Mouse (Mus musculus) v-Abl transformed pro-B cells (cell line): ENCODE measurements around the gene Colq.

Experiments used
- in situ Hi-C, 2 experiments: fragments of 400-800 bp; cut with MboI; formaldehyde crosslinking; loops; one replicate each; pipeline ENCODE4 v1.15.1; 2025; ENCODE audit not compliant: unreplicated experiment in 2 of 2

Gene Colq

DNA sequence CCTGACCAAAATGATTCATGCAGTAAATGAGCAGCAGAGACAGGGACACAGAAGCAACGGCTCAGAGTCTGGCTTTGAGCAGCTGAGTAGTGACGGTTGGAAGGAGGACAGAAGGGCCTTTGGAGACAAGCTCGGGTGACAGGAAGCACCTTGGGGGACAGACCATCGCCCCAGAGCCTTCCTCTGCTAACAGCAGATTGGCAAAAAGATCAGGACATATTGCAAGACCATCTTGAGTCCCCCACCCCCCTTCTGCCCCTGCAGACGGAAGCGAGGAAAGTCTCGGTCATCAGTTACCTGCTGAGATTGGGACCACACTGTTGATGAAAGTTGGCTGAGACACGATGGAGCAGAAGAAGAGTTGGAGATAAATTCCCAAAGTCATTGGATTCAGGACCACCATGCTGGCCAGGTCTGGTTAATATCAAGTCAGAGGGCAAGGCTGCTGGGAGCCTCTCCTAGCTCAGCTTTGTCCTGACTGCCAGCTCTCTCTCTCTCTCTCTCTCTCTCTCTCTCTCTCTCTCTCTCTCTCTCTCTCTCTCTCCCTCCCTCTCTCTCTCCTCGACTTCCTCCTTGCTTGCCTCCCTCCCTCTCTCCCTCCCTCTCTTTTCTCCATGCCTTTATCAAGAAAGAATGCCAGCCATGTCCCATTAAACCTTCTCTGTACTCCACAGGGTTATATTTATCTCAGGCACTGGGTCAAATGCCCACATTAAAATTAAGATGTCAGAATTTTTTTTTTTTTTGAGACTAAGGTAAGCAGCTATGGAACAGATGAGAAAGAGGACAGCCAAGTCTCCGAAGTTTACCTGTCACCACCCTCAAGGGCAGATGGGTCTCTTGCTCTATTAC, 14.1 kb downstream of the Colq start:
- in situ Hi-C loops = no loop called here

DNA sequence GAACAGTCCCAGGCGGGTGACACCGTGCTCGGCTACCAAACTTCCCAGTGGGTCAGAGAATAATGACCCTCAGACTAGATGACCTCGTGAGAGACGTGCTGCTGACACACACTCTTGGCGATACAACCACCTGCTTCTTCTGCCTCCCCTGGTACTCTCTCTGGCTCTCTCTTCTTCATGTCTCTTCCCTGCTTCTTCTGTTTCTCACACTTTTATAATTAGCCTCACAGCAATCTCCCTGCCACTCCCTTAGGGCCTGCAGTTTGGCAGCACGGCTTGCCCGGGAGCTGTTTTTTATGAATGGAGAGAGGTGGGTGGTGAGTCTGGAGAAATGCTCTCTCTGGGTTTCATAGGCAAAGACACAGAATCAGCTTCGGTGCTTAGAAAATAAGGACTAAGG, 15.3 kb downstream of the Colq start:
- in situ Hi-C loops = no loop called here

DNA sequence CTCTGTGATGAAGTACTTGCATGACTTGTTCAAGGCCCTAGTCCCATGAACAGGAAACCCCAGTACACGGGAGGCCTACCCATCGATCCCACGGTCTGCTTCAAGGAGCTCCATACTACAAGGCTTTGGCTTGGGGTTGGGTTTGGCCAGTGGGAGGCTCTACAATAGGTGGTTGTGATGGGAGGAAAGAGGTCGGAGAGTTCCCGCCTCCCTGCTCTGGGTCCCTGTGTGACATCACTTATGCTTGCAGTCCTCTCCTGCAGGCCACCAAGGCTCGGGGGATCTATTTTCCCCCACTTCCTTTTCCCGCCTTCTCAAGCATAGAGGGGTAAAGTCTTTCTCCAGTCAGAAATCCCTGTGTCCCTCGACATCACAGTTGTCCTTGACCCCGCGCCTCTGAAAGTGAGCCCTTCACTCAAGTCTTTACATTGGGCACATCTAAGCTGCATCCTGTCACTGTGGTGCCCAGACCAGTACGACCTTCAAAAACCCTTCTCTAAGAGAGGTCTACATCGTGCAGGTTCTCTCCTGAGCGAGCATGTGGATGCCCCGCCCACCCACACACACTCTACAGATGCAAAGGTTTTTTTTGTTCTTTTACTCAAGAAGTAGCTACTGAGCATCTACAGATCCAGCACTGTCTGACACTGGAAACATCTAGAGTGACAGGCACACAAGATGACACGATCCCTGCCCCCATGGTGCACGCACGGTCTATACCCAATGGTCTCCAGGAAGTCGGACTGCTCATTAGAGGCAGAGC, 16.1 kb downstream of the Colq start:
- in situ Hi-C loops = no loop called here

DNA sequence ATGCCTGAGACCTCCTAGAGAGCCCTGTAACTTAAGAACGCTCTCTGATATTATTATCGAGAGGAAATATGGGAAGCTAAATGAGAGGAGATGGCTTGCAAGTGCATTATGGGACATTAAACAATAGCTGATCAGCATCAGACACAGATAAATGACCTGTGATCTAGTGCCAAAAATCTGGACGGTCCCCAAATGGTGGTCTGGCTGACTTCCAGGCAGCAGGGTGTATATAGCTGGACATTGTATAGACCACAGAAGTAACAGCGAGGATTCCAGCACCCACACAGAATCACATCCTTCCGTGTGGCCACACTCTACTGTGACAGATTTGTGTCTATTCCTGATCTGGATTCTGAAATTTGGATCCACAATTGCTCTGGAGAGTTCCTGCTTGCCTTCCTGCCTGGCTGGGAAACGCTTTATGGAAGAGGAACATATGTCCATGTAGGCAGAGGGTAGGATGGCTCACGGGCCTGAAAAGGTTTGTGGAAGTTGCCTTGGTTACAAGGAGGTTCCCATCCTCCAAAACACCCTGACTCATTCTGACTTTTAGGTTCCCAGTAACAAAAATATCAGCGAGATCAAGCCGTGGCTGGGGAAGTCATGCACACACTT, 18.5 kb downstream of the Colq start:
- in situ Hi-C loops = no loop called here

- in situ Hi-C loops = no loop called here
Observed at GRCm38 (mm10) chr14:31571419-31571818, 19.7 kb downstream of the Colq start.

DNA sequence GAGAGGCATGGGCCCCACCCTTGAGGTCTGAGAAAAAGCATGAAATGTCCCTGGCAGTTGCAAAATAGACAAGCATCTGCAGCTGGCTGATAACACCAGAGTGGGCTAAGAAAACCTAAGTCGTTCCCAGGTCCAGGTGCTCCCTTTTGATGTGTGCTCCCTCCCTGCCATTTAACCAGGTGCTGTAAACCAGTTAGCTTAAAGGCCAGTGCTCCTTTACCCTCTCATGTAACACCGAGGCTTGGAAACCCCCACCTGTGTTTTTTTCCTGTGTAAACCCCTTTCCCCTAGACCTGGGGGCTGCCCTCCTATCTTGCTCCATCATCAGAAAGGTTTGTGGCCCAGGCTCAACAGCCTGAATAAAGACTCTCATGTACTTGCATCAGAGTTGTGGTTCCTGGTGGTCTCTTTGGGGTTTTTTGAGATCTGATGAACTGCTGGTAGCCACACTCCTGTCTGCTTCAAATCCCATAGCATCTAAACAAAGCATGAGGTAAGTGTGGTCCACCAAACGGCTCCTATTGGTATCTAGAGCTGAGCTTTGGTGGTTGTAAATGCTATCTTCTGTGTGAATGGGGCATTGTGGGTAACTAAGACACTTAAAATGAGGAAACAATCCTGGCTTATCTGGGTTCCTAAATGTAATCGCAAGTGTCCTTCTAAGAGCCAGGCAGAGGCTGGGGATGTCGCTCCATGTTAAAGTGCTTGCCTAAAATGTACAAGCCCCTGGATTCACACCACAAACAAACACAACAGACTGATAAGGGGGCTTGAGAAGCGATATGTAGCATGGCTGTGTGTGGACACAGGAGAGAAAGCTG, 20.8 kb downstream of the Colq start:
- in situ Hi-C loops = no loop called here

GRCm38 (mm10) chr14:31569151-31569631, 22.0 kb downstream of the Colq start:
- in situ Hi-C loops = no loop called here

DNA sequence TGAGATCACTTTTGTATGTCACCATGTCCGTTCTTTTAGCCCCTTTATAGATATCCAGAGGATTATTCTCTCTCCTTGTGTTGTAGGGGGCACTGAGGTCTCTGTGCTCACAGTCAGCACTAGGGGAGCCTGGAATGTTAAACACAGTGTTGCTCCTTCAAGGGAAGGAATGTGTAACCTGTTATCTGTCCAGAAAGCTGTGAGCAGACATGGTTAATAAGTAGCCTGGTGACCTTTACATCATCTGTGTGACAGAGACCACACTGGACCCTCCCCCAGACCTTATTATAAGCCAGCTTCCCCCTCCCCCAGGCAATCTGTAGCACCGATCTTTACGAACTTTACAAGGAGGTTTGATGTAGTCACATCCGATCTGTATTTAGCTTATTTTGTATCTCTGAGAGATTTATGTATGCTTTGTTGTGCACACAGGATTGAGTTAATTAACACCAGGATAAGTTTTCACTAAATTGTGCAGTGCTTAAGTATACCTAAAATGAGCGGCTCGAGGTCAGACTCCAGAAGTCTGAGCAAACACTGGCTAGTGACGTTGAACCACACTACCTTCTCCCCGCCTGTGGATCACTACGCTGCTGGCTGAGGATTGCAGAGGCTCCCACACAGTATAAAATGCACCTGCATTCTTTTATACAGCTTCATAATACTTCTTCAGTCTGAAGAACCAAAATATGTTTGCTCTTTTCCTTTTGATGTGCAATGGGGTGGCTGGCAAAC, 25.5 kb downstream of the Colq start:
- in situ Hi-C loops = no loop called here

- in situ Hi-C loops = no loop called here
Observed at GRCm38 (mm10) chr14:31564452-31565179, 26.5 kb downstream of the Colq start.

DNA sequence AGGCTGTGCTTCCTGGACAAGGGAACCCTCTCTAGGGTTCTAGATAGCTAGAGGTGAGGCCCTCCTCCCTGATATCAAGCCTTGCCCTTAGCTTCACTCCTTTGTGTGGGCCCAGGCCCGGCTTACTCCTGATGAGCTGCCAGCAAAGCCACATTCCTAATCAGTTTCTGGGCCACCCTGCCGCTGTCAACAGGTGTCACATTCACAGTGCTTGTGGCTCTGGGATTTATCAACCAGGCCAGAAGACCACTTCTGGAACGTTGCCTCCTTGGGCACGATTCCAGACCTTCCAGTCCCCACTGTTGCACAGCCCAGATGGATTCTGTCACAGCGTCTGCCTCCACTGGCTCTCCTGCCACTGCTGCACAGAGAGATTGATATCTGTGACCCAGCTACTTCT, 30.3 kb downstream of the Colq start:
- in situ Hi-C loops = no loop called here

DNA sequence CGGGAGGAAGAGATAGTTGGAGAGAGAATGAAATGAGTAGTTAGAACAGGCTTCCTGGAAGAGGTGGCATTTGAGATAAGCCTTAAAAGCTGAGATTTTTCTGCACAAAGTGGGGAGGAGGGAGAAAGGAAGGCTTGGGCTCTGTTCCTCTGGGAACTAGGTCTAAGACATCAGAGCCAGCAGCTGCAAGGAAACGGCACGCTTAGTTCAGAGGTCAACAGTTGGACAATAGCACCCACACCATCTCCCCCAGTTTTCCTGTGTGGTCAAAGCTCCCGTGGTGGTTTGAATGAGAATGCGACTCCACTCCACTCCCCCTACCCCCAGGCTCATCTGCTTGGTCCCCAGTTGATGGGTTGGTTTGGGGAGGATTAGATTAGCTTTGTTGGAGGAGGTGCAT, 31.9 kb downstream of the Colq start:
- in situ Hi-C loops = no loop called here

DNA sequence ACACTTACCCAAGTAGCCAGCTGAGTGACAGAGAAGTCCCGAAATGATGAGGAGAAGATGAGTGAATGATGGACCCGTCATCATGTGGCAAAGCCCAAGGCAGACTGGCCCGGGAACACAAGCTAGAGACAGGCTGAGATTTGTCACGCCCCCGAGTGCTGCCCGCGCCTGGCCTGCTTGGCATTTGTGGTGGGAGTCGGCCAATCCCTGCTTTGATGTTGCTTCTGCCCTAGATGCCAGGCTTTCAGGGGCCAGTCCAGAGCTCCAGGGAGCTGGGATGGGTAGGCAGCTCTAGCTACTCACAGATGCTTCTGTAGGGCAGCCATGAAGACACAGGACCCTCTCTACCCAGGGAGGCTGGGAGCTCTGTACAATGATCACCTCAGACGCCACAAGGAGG, 33.4 kb downstream of the Colq start:
- in situ Hi-C loops = no loop called here

GRCm38 (mm10) chr14:31557273-31557672, 33.9 kb downstream of the Colq start:
- in situ Hi-C loops = no loop called here

- in situ Hi-C loops = no loop called here
Observed at GRCm38 (mm10) chr14:31556526-31557260, 34.5 kb downstream of the Colq start.

DNA sequence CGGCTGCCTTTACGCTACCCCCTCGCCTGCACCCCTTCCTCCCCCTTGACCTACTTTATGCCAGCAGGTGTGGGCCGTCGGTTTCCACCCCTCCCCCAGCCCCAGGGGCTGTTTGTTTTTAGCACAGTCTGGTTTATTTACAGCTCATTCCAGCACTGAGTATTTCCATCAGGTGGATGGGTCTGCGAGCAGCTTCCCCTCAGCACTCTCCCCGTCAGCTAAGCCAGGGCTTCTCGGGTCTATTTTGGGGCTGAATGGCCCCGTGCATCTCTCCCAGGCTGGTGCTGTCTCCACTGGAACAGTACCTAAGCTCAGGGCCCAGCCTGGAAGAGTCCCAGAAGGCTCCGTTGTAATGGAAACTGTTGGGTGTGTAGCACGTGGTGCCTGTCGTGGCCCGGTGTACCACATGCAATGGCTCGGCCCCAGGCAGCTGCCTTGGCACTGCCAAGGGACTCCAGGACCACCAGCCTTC, 35.1 kb downstream of the Colq start:
- in situ Hi-C loops = no loop called here

- in situ Hi-C loops = no loop called here
Observed at GRCm38 (mm10) chr14:31555021-31555420, 36.1 kb downstream of the Colq start.

GRCm38 (mm10) chr14:31543885-31544442, 47.2 kb downstream of the Colq start:
- in situ Hi-C loops = no loop called here

DNA sequence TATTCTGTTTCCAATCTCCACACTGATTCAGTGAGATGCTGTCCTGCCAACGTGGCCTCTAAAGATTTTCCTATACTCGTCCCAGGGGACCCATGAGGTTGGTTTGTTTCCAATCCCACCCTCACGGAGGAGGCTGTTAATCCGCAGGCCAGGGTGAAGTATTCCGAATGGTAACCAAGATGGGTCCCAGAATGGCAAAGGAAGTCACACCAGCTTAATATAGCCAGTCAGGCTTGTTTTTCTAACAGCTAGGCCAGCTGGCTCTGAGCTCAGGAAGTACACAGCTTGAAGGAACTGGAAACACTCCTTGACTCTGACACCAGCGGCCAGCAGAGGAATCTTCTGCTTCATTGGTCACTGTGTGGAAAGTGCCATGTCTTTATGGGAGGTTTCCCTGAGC, 53.8 kb downstream of the Colq start:
- in situ Hi-C loops = loop anchor here in 1 of 2 experiments (10.0 kb wide), 1 partner anchor 248 kb away; no protein-coding TSS in a partner anchor
